Comparison of ENCODE assay signal across 11 mouse cellular contexts in genomic region chr7:109868498-109868897, GRCm38 (mm10). TPM values are rescaled to one million over a fixed set of nuclear protein-coding genes. Genes with fewer than 3 reads are reported as not detected.
A peak's percentile ranks its signal among the peaks of the same experiment; 100 is the strongest.
DNase-seq lines count a peak whose midpoint lies in the region; ATAC-seq and TF ChIP-seq lines count a peak whose summit lies in the region.
"Had no signal": no experiment of that assay in that cellular context is flagged by ENCODE, and none has a peak within 500 bp of the region (broad histone marks: within the 10 kb centered on the region; RNA-seq: fewer than 3 reads in every experiment).

No protein-coding gene starts in this region.

- no peaks in the 10 kb centered on the region for H3K36me3 ChIP-seq in liver, embryonic 14.5 days (replicated peaks; ENCODE audit: control insufficient read depth, insufficient read depth, low read depth)
- H3K36me3 ChIP-seq in liver, postnatal 0 days (replicated peaks; ENCODE audit: insufficient read depth, low read length), result no peaks in the 10 kb centered on the region
- H3K36me3 ChIP-seq: kidney, embryonic 15.5 days had no signal

- no peaks in the 10 kb centered on the region for H3K9me3 ChIP-seq in liver, embryonic 14.5 days (ENCODE audit: control insufficient read depth, low read length)
- H3K9me3 ChIP-seq in liver, postnatal 0 days (ENCODE audit: low read length), result no peaks in the 10 kb centered on the region
- H3K9me3 ChIP-seq: kidney, embryonic 15.5 days; megakaryocyte, embryonic 14.5 days had no signal

- peaks cover 0 to 2% of the 10 kb centered on the region in 2 experiments; a peak in 2 of 4 replicates for H3K4me1 ChIP-seq in liver, embryonic 14.5 days (replicated peaks; ENCODE audit: control insufficient read depth in 2 of 2, insufficient read depth in 2 of 2, low read length in 1 of 2)
- H3K4me1 ChIP-seq in liver, postnatal 0 days (ENCODE audit: insufficient read depth), result no peaks in the 10 kb centered on the region; the same call in 1 of the 2 replicates

- 51% methylated on average over 3 of the region's 3 CpGs for WGBS in liver, embryonic 14.5 days (ENCODE audit: insufficient replicate concordance)
- 50% methylated on average over 3 of the region's 3 CpGs for WGBS in liver, postnatal 0 days (ENCODE audit: insufficient replicate concordance)

- H3K27ac ChIP-seq in liver, embryonic 14.5 days, result no peak overlapping the region
- no peak overlapping the region for H3K27ac ChIP-seq in liver, postnatal 0 days (ENCODE audit: low read depth)
- H3K27ac ChIP-seq: heart, adult 2 months; kidney, embryonic 15.5 days had no signal

- no peak overlapping the region for H3K4me2 ChIP-seq in liver, embryonic 14.5 days (ENCODE audit: low read depth)
- H3K4me2 ChIP-seq in liver, postnatal 0 days (ENCODE audit: low read depth, low read length), result no peak overlapping the region
- H3K4me2 ChIP-seq: kidney, embryonic 15.5 days had no signal

- no peak overlapping the region for H3K4me3 ChIP-seq in liver, embryonic 14.5 days (ENCODE audit: insufficient read depth in 1 of 2, low read depth in 2 of 2, low read length in 2 of 2)
- H3K4me3 ChIP-seq in liver, postnatal 0 days (ENCODE audit: low read depth, low read length), result no peak overlapping the region
- H3K4me3 ChIP-seq: heart, adult 2 months; kidney, embryonic 15.5 days; megakaryocyte, embryonic 14.5 days had no signal

- peaks cover 41% of the 10 kb centered on the region for H3K27me3 ChIP-seq in liver, embryonic 14.5 days (ENCODE audit: control insufficient read depth, insufficient read depth, low read length)
- H3K27me3 ChIP-seq in liver, postnatal 0 days (ENCODE audit: insufficient read depth, low read length), result peaks cover 40% of the 10 kb centered on the region

- no peak for ATAC-seq in liver, embryonic 14.5 days (ENCODE audit: insufficient read depth)
- no peak for ATAC-seq in liver, postnatal 0 days

- peak; percentile 29; the same call in 1 of the 2 replicates for TF ChIP-seq CTCF in liver, embryonic 14.5 days (IDR thresholded peaks at IDR 0.05; ENCODE audit: low read depth)
- no peak for TF ChIP-seq CTCF in liver, postnatal 0 days (IDR thresholded peaks at IDR 0.05; ENCODE audit: low read depth)

- peak; percentile 39 for DNase-seq in embryo, embryonic 10 days (ENCODE audit: low spot score)
- no peak for DNase-seq in embryo, embryonic 9.5 days (ENCODE audit: extremely low spot score)
- DNase-seq in liver, embryonic 14.5 days (ENCODE audit: low read depth in 3 of 3, low spot score in 3 of 3), result no peak
- no peak for DNase-seq in liver, postnatal 0 days
- peak; percentile 49 to 69 for DNase-seq in lung, adult 18-20 months
- peak; percentile 36 for DNase-seq in retina, postnatal 1 day
- no peak for DNase-seq in urinary bladder, adult 2 months (ENCODE audit: low spot score)
- no peak for DNase-seq in gastrocnemius, postnatal 25 days
- DNase-seq: heart, adult 2 months had no signal

- TF ChIP-seq EP300 in liver, embryonic 14.5 days (IDR thresholded peaks at IDR 0.05; ENCODE audit: low read depth), result no peak
- no peak for TF ChIP-seq EP300 in liver, postnatal 0 days (IDR thresholded peaks at IDR 0.05; ENCODE audit: low read depth)

- no peak overlapping the region for H3K9ac ChIP-seq in liver, embryonic 14.5 days (replicated peaks)
- no peak overlapping the region for H3K9ac ChIP-seq in liver, postnatal 0 days (replicated peaks)
- H3K9ac ChIP-seq: kidney, embryonic 15.5 days had no signal

RNA-seq across cellular contexts. Expression of gene Scube2, which starts 3.0 kb away (rescaled TPM):
- polyA plus RNA-seq in liver, embryonic 14.5 days (2012; rRNA removed), result 0.01 and 0.02 TPM in 2 replicates
- polyA plus RNA-seq in liver, embryonic 14.5 days (2014; fragmentation: Nextera tagmentation; extraction: Ambion mirVana), result 0.03 TPM in 1 of 2 replicates, not detected in the other
- 0.04 and 0.06 TPM in 2 replicates for polyA plus RNA-seq in liver, postnatal 0 days (2015; fragmentation: Nextera tagmentation; extraction: Ambion mirVana)
- polyA plus RNA-seq in urinary bladder, adult 2 months (2012; rRNA removed), result 7.4 and 16.3 TPM in 2 replicates
- total RNA-seq in gastrocnemius, postnatal 25 days (2021), result 1 to 10 TPM; 3.9 to 4.3 TPM

Comparison
In these comparisons a context has a peak if more than half of its experiments do, and no peak if none do; other contexts are left out.
1. DNase-seq: peak in embryo, embryonic 10 days (single experiment), lung, adult 18-20 months (2 of 2) and retina, postnatal 1 day (single experiment); none in embryo, embryonic 9.5 days (single experiment), liver, embryonic 14.5 days (0 of 3), liver, postnatal 0 days (single experiment), urinary bladder, adult 2 months (single experiment) and gastrocnemius, postnatal 25 days (single experiment).